Mouse (Mus musculus) limb, embryonic 13.5 days (tissue): Measurements from ENCODE around the gene Ubxn6. TPM values are rescaled to one million over a fixed set of nuclear protein-coding genes. Genes with fewer than 3 reads are reported as not detected.

ENCODE experiments used
- ATAC-seq: fragments of 200-750 bp; cut with Nextera tagmentation; 2 replicates; pipeline ENCODE4 v1.8.0; 2017; ENCODE audit warnings: low read depth, moderate number of reproducible peaks, moderate TSS enrichment; ENCODE audit not compliant: low FRiP score
- H3K27ac ChIP-seq: fragments of 300-500 bp; sonication (generic); 2 replicates; pipeline ENCODE4 v1.5.1; 2015; ENCODE audit warnings: inconsistent platforms, mild to moderate bottlenecking, moderate library complexity
- H3K27me3 ChIP-seq: fragments of 300-500 bp; sonication (generic); 2 replicates; pipeline ENCODE4 v1.6.1; 2015; ENCODE audit warnings: mild to moderate bottlenecking, inconsistent platforms
- H3K36me3 ChIP-seq: fragments of 300-500 bp; sonication (generic); 2 replicates; pipeline ENCODE4 v1.6.1; 2015; ENCODE audit warnings: inconsistent platforms, mild to moderate bottlenecking, moderate library complexity
- H3K4me1 ChIP-seq: fragments of 300-500 bp; sonication (generic); 2 replicates; pipeline ENCODE4 v1.6.1; 2015; ENCODE audit warnings: inconsistent platforms
- H3K4me2 ChIP-seq: fragments of 300-500 bp; sonication (generic); replicated peaks from 2 replicates; pipeline ENCODE4 v1.6.1; 2015; ENCODE audit warnings: inconsistent platforms, mild to moderate bottlenecking, moderate library complexity
- H3K4me3 ChIP-seq: fragments of 300-500 bp; sonication (generic); 2 replicates; pipeline ENCODE4 v1.5.1; 2015; ENCODE audit warnings: moderate library complexity, mild to moderate bottlenecking, inconsistent platforms
- H3K9ac ChIP-seq: fragments of 300-500 bp; sonication (generic); 2 replicates; pipeline ENCODE4 v1.6.1; 2015; ENCODE audit warnings: mild to moderate bottlenecking, inconsistent platforms
- H3K9me3 ChIP-seq: fragments of 300-500 bp; sonication (generic); 2 replicates; pipeline ENCODE4 v1.6.1; 2016; ENCODE audit warnings: inconsistent platforms
- WGBS: fragments of 180-500 bp; shearing (Covaris S2); methylation state at CpG from one replicate; pipeline ENCODE4 v1.1.7; 2015; 5-methylcytosine and 5-hydroxymethylcytosine counted together
- polyA plus RNA-seq: library from polyadenylated mRNA; unstranded; fragments of >200 nt; fragmentation: Nextera tagmentation; extraction: Ambion mirVana; gene quantifications from 2 replicates; pipeline ENCODE4 v1.2.1, GENCODE M21; 2015

Ubxn6 gene
- 45.3 and 49.4 TPM in 2 replicates for polyA plus RNA-seq

DNA sequence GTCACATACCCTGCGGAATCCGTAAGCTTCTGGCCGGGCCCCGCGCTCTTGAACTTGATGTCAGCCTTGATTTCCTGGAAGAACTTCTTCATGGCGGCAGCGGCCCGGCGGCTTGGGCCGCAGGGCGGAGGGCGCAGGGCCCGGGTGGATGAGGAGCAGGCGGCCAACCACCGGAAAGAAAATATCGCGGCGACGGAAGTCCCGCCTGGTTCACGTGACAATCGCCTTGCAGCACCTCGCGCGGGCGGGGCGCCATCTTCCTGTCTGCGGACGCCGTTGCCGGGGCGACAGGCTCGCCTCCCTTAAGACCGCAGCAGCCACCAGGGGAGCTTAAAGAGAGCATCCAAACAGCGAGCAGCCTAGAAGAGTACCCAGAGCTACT is at the start of gene Ubxn6:
Ubxn6 (minus strand) TSS at position 202 of the 382 bp plus-strand sequence.
- no peaks in the 10 kb centered on the region for H3K9me3 ChIP-seq
- peak within 1 kb of the TSS; percentile 76 for H3K4me3 ChIP-seq
- H3K27ac ChIP-seq = peak within 1 kb of the TSS; percentile 95
- peak within 1 kb of the TSS; percentile 73 for H3K4me2 ChIP-seq
- no peaks in the 10 kb centered on the region for H3K27me3 ChIP-seq
- peak; percentile 16 for ATAC-seq
- WGBS = under 1% methylated on average over 35 of the region's 35 CpGs
- H3K9ac ChIP-seq = peak within 1 kb of the TSS; percentile 83
- H3K36me3 ChIP-seq = peaks cover 33% of the 10 kb centered on the region
- H3K4me1 ChIP-seq = peaks cover 25% of the 10 kb centered on the region

DNA sequence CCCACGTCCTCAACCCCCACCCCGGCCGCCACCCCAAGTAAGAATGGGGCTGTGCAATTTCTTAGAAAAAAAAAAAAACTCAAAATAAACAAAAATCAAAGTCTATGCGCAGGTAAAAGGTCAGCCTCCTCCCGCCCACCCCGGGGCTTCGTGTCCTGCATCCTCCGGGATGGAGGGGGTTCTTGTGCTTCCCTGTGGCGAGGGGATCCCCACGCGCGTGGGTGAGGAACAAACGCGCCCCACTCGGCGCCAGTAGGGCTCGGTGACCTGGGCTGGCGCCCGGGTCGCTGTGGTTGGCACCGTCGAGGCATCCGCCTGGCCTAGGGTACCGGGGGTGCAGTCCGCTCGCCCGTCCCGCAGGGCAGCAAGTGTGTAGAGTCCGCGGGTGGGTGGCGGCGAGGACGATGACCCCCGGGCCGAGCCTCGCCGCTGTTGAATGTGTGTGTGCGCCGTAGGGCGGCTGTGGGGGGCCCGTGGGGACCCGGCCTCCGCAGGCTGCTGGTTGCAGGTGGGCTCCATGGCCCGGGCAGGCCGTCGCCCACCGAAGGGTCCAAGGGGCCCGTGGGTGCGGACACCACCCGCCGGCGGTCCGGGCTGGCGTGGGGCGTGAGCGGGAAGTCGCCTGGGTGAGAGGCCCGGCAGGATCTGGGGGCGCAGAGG is 49.0 kb upstream of the Ubxn6 start:
- Histone ChIP-seq H3K4me3 (peak overlapping the region; percentile 46), H3K9me3 (peaks cover 17% of the 10 kb centered on the region), H3K9ac (peak overlapping the region; percentile 68), H3K4me2 (peak overlapping the region; percentile 77), H3K4me1 (peaks cover 24% of the 10 kb centered on the region), H3K27me3 (peaks cover 80% of the 10 kb centered on the region), H3K36me3 (peaks cover 8% of the 10 kb centered on the region), H3K27ac (no peak overlapping the region)
- 41% methylated on average over 59 of the region's 59 CpGs for WGBS
- no peak for ATAC-seq

DNA sequence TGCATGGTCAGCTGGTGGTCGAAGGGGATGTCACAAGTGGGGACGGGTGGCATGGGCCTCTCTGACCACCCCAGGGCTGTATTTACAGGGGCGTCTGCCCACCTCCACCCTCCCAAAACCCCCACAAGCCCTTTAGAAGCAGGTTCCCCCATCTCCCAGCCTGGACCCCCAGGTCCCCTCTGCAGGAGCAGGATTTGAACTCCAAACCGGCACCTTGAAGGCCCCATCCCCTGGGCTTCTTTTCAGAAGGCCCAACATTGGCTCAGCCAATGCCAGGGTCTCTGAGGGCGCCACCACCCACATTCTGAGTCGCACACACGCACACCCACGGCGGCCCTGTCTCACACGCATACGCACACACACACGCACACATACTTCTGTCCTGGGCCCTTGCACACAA is 48.3 kb upstream of the Ubxn6 start:
- peaks cover 24% of the 10 kb centered on the region for H3K4me1 ChIP-seq
- H3K36me3 ChIP-seq = peaks cover 8% of the 10 kb centered on the region
- H3K4me2 ChIP-seq = no peak overlapping the region
- WGBS = 85% methylated on average over 12 of the region's 12 CpGs
- ATAC-seq = no peak
- no peak overlapping the region for H3K4me3 ChIP-seq
- H3K27ac ChIP-seq = no peak overlapping the region
- no peak overlapping the region for H3K9ac ChIP-seq
- peaks cover 17% of the 10 kb centered on the region for H3K9me3 ChIP-seq
- H3K27me3 ChIP-seq = peaks cover 86% of the 10 kb centered on the region

DNA sequence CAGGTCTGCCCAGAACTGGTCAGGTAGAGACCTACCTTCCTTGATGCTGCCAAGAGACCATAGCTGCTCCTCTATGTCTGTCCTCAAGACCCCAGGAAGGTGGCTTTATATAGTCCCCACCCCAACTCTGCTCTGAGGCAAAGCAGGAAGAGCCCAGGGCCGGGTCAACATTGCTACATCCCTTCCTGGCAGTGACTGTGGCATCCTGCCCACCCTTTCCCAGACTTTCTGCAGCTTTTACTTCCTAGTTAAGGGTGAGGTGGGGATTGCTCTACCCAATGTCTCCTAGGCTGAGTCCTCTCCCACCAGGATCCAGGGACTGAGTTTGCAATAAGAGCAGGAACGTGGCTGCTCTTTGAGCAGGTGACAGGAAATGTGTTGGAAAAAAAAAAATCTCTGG is 47.0 kb upstream of the Ubxn6 start, which contains the start of gene Lrg1:
Lrg1 (minus strand) TSS at position 176 of the 400 bp plus-strand sequence.
- 52% methylated on average over 2 of the region's 2 CpGs for WGBS

DNA sequence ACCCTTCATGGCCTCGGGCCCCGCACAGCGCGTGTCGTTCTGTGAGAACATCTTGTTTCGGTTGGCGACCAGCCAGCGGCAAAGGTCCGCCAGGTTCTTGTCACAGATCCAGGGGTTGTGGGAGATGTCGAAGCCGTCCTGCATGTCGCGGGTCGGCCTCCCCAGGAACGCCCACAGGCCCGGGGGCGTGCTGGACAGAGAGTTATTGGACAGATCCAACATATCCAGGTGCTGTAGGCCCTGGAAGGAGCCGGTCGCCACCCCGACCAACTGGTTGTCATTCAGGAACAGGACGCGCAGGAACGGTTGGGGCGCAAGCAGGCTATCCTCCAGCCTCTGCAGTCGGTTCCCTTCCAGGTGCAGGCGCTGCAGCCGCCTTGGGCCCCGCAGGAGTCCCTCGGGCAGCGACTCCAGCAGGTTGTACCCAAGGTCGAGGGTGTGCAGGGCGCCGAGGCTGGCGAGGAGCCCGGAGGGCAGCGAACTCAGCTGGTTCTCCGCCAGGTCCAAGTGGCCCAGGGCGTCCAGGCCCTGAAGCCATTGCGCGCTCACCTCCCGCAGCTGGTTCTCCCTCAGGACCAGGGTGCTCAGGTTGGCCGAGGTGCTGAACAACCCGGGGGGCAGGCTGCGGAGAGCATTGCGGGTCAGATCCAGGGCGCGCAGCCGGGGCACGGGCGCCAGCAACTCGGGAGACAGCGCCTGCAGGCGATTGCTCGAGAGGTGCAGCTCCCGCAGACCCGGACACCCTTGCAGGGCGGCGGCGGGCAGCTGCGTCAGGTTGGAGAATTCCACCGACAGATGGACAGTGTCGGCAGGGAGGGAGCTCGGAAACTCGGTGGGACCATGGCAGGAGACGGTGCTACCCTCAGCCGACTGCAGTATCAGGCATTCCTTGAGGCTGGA is 45.4 kb upstream of the Ubxn6 start:
- Histone ChIP-seq H3K9ac (peak overlapping the region; percentile 35; the same call in 1 of the 2 replicates), H3K4me2 (peak overlapping the region; percentile 45), H3K27ac (no peak overlapping the region), H3K36me3 (peaks cover 8% of the 10 kb centered on the region), H3K9me3 (peaks cover 17% of the 10 kb centered on the region), H3K4me3 (peak overlapping the region; percentile 22), H3K27me3 (peaks cover 100% of the 10 kb centered on the region), H3K4me1 (peaks cover 30% of the 10 kb centered on the region)
- 6% methylated on average over 66 of the region's 66 CpGs for WGBS
- ATAC-seq = no peak

More for the DNA sequence above, 47.0 kb upstream of the Ubxn6 start, which contains the start of gene Lrg1:
- peaks cover 8% of the 10 kb centered on the region for H3K36me3 ChIP-seq
- H3K27ac ChIP-seq = no peak within 1 kb of the TSS
- H3K27me3 ChIP-seq = peaks cover 99% of the 10 kb centered on the region
- ATAC-seq = no peak
- peaks cover 17% of the 10 kb centered on the region for H3K9me3 ChIP-seq
- peaks cover 30% of the 10 kb centered on the region for H3K4me1 ChIP-seq
- no peak within 1 kb of the TSS for H3K4me3 ChIP-seq
- no peak within 1 kb of the TSS for H3K9ac ChIP-seq
- no peak within 1 kb of the TSS for H3K4me2 ChIP-seq

DNA sequence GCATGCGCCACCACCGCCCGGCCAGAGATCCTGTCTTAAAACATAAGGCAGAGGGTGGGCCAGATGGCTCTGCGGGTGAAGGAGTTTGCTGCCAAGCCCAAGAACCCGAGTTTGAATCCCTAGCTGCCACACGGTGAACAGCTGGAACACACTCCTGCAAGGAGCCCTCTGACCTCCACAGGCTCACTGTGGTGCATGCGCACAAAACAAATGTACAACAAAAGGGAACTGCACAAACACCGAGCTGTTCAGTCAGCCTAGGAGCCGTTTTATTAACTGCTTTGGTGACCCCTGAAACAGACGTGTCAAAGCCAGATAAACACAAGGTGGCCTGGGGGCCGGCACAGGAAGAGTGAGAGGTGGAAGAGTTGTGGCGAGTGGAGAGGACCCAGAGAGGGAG is 44.6 kb upstream of the Ubxn6 start:
- Histone ChIP-seq H3K36me3 (peaks cover 8% of the 10 kb centered on the region), H3K9ac (no peak overlapping the region), H3K9me3 (peaks cover 17% of the 10 kb centered on the region), H3K27ac (no peak overlapping the region), H3K4me3 (peak overlapping the region; percentile 22; the same call in 1 of the 2 replicates), H3K27me3 (peaks cover 92% of the 10 kb centered on the region), H3K4me2 (peak overlapping the region; percentile 45), H3K4me1 (peaks cover 25% of the 10 kb centered on the region)
- ATAC-seq = no peak
- WGBS = 38% methylated on average over 12 of the region's 12 CpGs

DNA sequence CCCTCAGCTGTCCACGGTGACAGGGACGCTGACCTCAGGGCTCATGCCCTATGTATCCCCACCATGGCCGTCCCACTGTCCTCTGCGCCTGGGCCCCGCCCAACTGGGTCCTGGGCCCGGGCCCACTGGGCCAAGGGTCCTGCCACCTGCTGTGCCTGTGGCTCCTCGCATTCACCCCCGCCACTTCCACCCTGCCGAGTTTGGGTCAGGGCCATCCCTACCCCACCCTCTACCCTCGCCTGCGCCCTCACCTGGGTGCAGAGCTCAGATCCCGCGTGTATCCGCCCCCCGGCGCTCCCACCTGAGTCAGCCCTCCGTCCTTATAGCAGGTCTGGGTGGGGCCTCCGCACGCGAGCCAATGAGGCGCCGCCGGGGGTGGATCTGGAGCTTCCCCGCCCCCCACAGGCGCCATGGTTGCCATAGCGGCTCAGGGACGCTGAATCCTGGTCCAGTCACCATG is 42.5 kb upstream of the Ubxn6 start, which contains the start of gene Plin5:
Plin5 (minus strand) TSS at position 346 of the 460 bp plus-strand sequence.
- Histone ChIP-seq H3K4me3 (peak within 1 kb of the TSS; percentile 31), H3K27me3 (peaks cover 70% of the 10 kb centered on the region), H3K9ac (peak within 1 kb of the TSS; percentile 4; the same call in 1 of the 2 replicates), H3K4me2 (peak within 1 kb of the TSS; percentile 62), H3K27ac (no peak within 1 kb of the TSS), H3K4me1 (peaks cover 18% of the 10 kb centered on the region), H3K9me3 (peaks cover 6% of the 10 kb centered on the region), H3K36me3 (0 out of 2 replicates have a peak, but pooled peaks cover under 1% of the 10 kb centered on the region)
- no peak for ATAC-seq
- 3% methylated on average over 27 of the region's 27 CpGs for WGBS

DNA sequence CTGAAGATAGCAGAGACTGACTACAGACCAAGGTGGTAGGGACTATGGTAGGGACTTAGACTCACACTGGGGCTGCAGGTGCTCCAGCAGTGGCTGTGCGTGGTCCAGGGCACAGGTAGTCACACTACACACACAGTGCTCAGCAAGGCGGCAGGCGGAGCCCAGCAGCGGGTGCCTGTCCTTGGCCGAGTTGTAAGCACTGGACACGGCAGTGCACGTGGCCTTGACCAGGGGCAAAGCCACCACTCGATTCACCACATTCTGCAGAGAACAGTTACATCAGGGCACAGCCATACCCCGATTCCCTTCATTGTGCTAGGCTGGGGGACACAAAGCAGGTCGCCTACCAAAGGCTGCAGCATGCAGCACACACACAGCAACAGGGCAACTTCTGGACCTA is 41.4 kb upstream of the Ubxn6 start:
- Histone ChIP-seq H3K9ac (no peak overlapping the region), H3K27ac (no peak overlapping the region), H3K4me1 (peaks cover 18% of the 10 kb centered on the region), H3K4me2 (no peak overlapping the region), H3K27me3 (peaks cover 60% of the 10 kb centered on the region), H3K36me3 (0 out of 2 replicates have a peak, but pooled peaks cover 3% of the 10 kb centered on the region), H3K9me3 (no peaks in the 10 kb centered on the region), H3K4me3 (no peak overlapping the region)
- no peak for ATAC-seq
- WGBS = 80% methylated on average over 10 of the region's 10 CpGs

DNA sequence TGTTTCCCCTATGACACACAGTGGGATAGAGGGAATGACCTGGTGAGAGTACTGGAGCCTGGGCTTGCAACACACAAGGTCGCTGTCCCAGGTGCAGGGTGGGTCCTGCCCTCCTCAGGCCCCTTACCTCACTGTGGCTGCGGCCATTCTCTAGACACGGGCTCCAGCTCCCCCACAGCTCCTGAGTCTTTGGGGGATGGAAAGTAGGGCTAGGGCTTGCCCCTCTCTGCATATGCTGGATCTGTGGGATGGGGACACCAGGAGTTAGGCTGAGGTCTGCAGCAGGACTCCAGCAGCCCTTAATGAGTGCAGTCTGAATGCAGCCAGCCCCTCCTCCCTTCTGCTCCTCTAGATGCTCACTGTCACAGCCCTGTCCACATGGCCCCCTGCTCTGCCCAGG is 37.9 kb upstream of the Ubxn6 start:
- ATAC-seq = no peak
- Histone ChIP-seq H3K4me2 (no peak overlapping the region), H3K9me3 (no peaks in the 10 kb centered on the region), H3K36me3 (peaks cover 11% of the 10 kb centered on the region; the same call in 1 of the 2 replicates), H3K9ac (no peak overlapping the region), H3K27me3 (peaks cover 25% of the 10 kb centered on the region), H3K4me1 (peaks cover 5% of the 10 kb centered on the region), H3K4me3 (no peak overlapping the region), H3K27ac (no peak overlapping the region)
- WGBS = 84% methylated on average over 3 of the region's 3 CpGs

DNA sequence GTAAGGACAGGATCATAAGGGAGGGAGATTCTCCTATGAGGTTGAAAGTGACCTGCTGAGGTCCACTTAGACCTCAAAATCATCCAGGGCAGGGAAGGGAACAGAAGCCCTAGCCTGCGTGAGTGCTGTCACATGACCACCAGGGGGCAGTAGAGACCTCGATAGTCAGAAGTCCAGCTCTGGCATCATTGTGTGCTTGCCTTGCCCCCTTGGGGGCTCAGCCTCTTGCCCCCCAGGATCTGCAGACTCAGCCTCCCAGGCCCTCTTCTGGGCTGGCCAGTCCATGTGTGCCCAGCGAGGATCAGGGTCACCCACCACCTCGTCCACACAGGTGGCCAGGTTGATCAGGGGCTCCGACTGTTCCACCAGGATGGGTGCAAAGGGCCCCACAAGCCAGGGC is 37.0 kb upstream of the Ubxn6 start:
- WGBS = 46% methylated on average over 5 of the region's 5 CpGs
- H3K36me3 ChIP-seq = peaks cover 19% of the 10 kb centered on the region; the same call in 1 of the 2 replicates
- H3K27ac ChIP-seq = no peak overlapping the region
- H3K9me3 ChIP-seq = no peaks in the 10 kb centered on the region
- no peak overlapping the region for H3K4me2 ChIP-seq
- ATAC-seq = no peak
- no peak overlapping the region for H3K9ac ChIP-seq
- no peak overlapping the region for H3K4me3 ChIP-seq
- H3K27me3 ChIP-seq = peaks cover 16% of the 10 kb centered on the region
- H3K4me1 ChIP-seq = no peaks in the 10 kb centered on the region

DNA sequence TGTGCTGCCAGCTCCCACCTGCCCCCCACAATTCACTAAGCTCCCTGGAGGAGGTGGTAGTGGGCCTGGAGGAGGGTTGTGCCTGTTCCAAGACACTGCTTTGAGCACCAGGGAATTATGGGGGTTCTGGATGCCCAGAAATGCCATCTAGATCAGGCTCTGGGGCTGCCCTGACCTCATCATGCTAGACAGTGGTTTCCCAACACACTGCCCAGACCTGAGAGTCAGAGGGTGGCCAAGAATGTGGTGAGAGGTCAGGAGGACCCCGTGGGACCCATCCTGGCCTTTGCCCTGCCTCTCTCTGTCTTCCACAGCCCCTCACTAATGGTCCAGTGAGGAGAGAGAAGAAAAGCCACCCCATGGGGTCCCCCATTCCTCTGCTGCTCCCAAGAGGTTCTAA is 36.2 kb upstream of the Ubxn6 start:
- ATAC-seq = no peak
- Histone ChIP-seq H3K4me3 (no peak overlapping the region), H3K9me3 (no peaks in the 10 kb centered on the region), H3K4me2 (no peak overlapping the region), H3K27me3 (peaks cover 8% of the 10 kb centered on the region), H3K36me3 (peaks cover 20% of the 10 kb centered on the region; the same call in 1 of the 2 replicates), H3K27ac (no peak overlapping the region), H3K4me1 (no peaks in the 10 kb centered on the region), H3K9ac (no peak overlapping the region)
- 80% methylated on average over 1 of the region's 1 CpGs for whole genome bisulfite sequencing

DNA sequence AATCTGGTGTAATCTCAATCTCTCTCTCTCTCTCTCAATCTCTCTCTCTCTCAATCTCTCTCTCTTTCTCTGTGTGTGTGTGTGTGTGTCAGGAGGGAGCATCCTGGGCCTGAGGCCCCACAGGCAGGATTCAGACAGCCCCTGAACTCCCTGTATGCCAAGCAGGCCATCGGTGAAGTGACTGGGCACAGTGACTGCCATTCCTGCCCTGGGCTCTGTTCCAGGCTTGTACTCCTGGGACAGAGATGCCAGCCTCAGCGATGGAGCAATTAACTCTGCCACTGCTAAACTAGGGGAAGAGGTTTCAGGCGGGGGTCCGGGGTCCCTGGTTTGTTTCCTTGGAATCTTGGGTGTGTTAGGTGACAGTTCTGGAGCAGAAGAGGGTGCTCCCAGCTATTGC is 35.7 kb upstream of the Ubxn6 start:
- Histone ChIP-seq H3K4me3 (no peak overlapping the region), H3K27ac (no peak overlapping the region), H3K9ac (no peak overlapping the region), H3K4me1 (no peaks in the 10 kb centered on the region), H3K27me3 (peaks cover 3% of the 10 kb centered on the region; the same call in 1 of the 2 replicates), H3K9me3 (no peaks in the 10 kb centered on the region), H3K36me3 (peaks cover 20% of the 10 kb centered on the region; the same call in 1 of the 2 replicates), H3K4me2 (no peak overlapping the region)
- 72% methylated on average over 4 of the region's 4 CpGs for WGBS
- no peak for ATAC-seq
